Mouse (Mus musculus) small intestine, adult 2 months (tissue): ENCODE data around the gene Adprm.

Source experiments
- CTCF ChIP-seq: fragments of 200-500 bp; IDR thresholded peaks from 2 replicates; pipeline ENCODE4 v1.5.1; 2012; ENCODE audit warnings: low read depth, mild to moderate bottlenecking, control low read depth, inconsistent platforms, low read length, moderate library complexity, mixed read lengths; ENCODE audit not compliant: insufficient replicate concordance, insufficient read length; ENCODE audit errors: extremely low read depth
- POLR2A ChIP-seq: fragments of 200-500 bp; IDR thresholded peaks from 2 replicates; pipeline ENCODE4 v1.6.1; 2012; ENCODE audit warnings: low read depth, mild to moderate bottlenecking, control low read depth, inconsistent platforms, low read length, moderate library complexity

- TF ChIP-seq POLR2A = no peak
- no peak for TF ChIP-seq CTCF
These were observed 43.9 kb downstream of the Adprm start for GRCm38 (mm10) chr11:67008528-67008927.
